Mouse (Mus musculus) heart, embryonic 16.5 days (tissue): ENCODE results near the gene Wwox. TPM values are rescaled to one million over a fixed set of nuclear protein-coding genes. Genes with fewer than 3 reads are reported as not detected.

ENCODE experiments used
- ATAC-seq: fragments of 200-750 bp; cut with Nextera tagmentation; replicated peaks from 2 replicates; pipeline ENCODE4 v1.8.0; 2017; ENCODE audit warnings: moderate number of reproducible peaks; ENCODE audit not compliant: insufficient read depth, low FRiP score; ENCODE audit errors: extremely low read depth
- H3K27ac ChIP-seq: fragments of 300-500 bp; sonication (generic); 2 replicates; pipeline ENCODE4 v1.5.1; 2014; ENCODE audit warnings: mild to moderate bottlenecking, low read length, control low read depth, moderate library complexity
- H3K27me3 ChIP-seq: fragments of 300-500 bp; sonication (generic); 2 replicates; pipeline ENCODE4 v1.6.1; 2014; ENCODE audit warnings: low read length, mixed read lengths; ENCODE audit not compliant: control insufficient read depth, insufficient read depth
- H3K36me3 ChIP-seq: fragments of 300-500 bp; sonication (generic); 2 replicates; pipeline ENCODE4 v1.6.1; 2014; ENCODE audit not compliant: control insufficient read depth, insufficient read depth
- H3K4me1 ChIP-seq: fragments of 300-500 bp; sonication (generic); 2 replicates; pipeline ENCODE4 v1.6.1; 2014; ENCODE audit warnings: low read length, mixed read lengths; ENCODE audit not compliant: control insufficient read depth, insufficient read depth
- H3K4me2 ChIP-seq: fragments of 300-500 bp; sonication (generic); 2 replicates; pipeline ENCODE4 v1.6.1; 2014; ENCODE audit warnings: low read depth, mild to moderate bottlenecking, control low read depth, low read length
- H3K4me3 ChIP-seq: fragments of 300-500 bp; sonication (generic); 2 replicates; pipeline ENCODE4 v1.5.1; 2014; ENCODE audit warnings: mild to moderate bottlenecking, control low read depth, low read length
- H3K9ac ChIP-seq: fragments of 300-500 bp; sonication (generic); 2 replicates; pipeline ENCODE4 v1.6.1; 2014; ENCODE audit warnings: low read length, control low read depth
- H3K9me3 ChIP-seq: fragments of 300-500 bp; sonication (generic); replicated peaks from 2 replicates; pipeline ENCODE4 v1.6.1; 2016; ENCODE audit warnings: low read length; ENCODE audit not compliant: control insufficient read depth
- WGBS: fragments of 180-500 bp; shearing (Covaris S2); extraction: QIAGEN DNeasy Blood & Tissue Kit; methylation state at CpG from one replicate; pipeline ENCODE4 v1.1.7; 2014; 5-methylcytosine and 5-hydroxymethylcytosine counted together
- polyA plus RNA-seq: library from polyadenylated mRNA; unstranded; fragments of >200 nt; fragmentation: Nextera tagmentation; extraction: Ambion mirVana; gene quantifications from 2 replicates; pipeline ENCODE4 v1.2.1, GENCODE M21; 2015

The Wwox gene
- polyA plus RNA-seq, 1 experiment from 2014 or later = 12.8 TPM

DNA sequence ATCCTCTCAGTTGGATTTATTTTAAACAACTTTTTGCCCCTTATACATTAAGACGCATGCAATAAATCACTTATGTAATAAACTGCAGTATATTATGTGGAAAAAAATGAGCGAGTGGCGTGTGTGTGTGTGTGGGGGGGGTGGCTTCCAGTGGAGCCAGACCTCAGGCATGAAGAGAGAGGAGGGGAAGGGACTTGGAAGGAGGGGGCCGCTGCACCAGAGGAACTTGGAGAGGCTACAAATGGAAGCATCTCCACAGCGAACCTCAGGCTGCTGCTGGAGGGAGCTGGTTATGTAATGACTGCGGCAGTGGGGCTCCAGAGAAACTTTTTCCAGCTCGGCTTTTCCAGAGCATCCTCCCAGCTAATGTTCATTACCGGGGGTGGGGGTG lies 719.3 kb downstream of the Wwox start:
- H3K36me3 ChIP-seq = no peaks in the 10 kb centered on the region
- peak overlapping the region; percentile 49 for H3K9ac ChIP-seq
- H3K4me2 ChIP-seq = peak overlapping the region; percentile 66
- peaks cover 17% of the 10 kb centered on the region for H3K4me1 ChIP-seq
- no peak; the same call in 1 of the 2 replicates for ATAC-seq
- no peaks in the 10 kb centered on the region for H3K9me3 ChIP-seq
- H3K27me3 ChIP-seq = 0 out of 2 replicates have a peak, but pooled peaks cover 2% of the 10 kb centered on the region
- H3K27ac ChIP-seq = peak overlapping the region; percentile 64
- H3K4me3 ChIP-seq = peak overlapping the region; percentile 52
- 20% methylated on average over 8 of the region's 8 CpGs for WGBS

DNA sequence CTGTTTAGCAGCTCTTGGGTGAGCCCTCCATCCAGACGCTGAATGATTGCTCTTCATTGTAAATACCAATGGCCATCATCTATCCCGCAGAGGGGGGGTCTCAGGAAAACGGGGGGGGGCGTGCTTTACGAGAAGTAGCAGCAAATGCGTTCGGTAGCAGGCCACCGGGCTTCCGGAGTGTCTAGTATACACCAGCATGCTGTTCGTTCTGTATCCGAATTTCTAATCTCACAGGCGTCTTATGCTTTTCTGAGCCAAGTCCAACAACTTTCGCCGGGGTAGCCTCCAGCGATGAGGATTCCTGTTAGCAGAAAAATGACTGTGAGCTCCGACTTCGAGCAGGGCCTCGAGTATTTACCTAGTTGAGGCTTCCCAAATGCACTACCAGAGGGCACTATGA lies 719.8 kb downstream of the Wwox start:
- Histone ChIP-seq H3K4me1 (peaks cover 13% of the 10 kb centered on the region), H3K4me2 (peak overlapping the region; percentile 66), H3K4me3 (peak overlapping the region; percentile 52), H3K27me3 (0 out of 2 replicates have a peak, but pooled peaks cover 2% of the 10 kb centered on the region), H3K36me3 (no peaks in the 10 kb centered on the region), H3K27ac (peak overlapping the region; percentile 64), H3K9ac (peak overlapping the region; percentile 49), H3K9me3 (no peaks in the 10 kb centered on the region)
- ATAC-seq = no peak
- 10% methylated on average over 18 of the region's 18 CpGs for WGBS

DNA sequence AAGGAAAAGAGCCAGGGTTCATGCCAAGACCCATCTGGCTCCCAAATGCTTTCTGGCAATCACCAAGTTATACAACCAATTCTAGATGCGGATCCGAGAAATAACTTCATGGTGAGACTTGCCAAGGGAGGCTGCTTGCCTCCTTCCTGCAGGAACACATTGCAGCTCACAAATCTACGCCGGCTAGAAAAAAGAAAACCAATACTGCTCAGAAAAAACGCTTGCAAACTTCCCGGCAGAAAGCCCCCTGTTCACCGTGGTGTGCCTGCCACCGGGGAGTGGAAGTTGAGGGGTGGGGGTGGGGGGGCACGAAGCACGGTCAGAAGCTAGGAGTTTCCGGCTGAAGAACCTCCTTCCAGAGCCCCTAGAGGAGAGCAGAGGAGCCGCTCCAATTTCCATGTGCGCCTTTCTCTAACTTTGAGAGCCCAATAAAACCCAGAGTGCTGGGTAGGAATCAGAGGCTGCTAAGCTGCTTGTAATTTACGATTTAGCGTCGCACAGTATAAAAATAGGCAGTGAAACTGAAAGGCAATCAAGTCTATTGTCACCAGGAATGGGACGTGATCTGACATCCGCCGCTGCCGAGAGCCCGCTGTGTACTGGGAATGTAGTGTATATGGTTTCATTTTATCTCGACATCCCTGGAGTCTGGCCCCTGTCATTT lies 720.4 kb downstream of the Wwox start:
- Histone ChIP-seq H3K27ac (peak overlapping the region; percentile 64), H3K9ac (peak overlapping the region; percentile 49), H3K36me3 (no peaks in the 10 kb centered on the region), H3K4me1 (peaks cover 17% of the 10 kb centered on the region), H3K4me2 (peak overlapping the region; percentile 66), H3K9me3 (no peaks in the 10 kb centered on the region), H3K4me3 (peak overlapping the region; percentile 52), H3K27me3 (0 out of 2 replicates have a peak, but pooled peaks cover 2% of the 10 kb centered on the region)
- ATAC-seq = peak; percentile 45; the same call in 1 of the 2 replicates
- 4% methylated on average over 22 of the region's 22 CpGs for WGBS

DNA sequence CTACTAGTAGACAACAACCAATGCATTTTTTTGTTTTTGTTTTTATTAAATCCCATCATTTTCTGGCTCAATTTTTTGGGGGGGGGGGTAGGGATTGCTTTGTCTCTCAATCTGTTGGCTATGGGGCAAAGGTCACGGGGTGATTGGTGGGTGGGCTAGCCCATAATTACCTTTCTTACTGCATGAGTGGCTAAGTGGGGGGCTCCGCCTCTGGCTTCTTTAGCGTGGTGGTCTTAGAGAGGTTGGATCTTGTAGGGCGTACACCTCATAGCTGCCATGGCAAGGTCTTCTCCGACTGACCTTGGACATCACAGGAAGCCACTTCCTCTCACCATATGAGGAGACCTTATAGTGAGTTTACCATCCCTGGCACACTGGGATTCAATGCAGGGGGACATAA lies 721.0 kb downstream of the Wwox start:
- Histone ChIP-seq H3K27me3 (0 out of 2 replicates have a peak, but pooled peaks cover 2% of the 10 kb centered on the region), H3K27ac (no peak overlapping the region; the same call in 1 of the 2 replicates), H3K36me3 (no peaks in the 10 kb centered on the region), H3K9ac (no peak overlapping the region), H3K4me2 (peak overlapping the region; percentile 66), H3K9me3 (no peaks in the 10 kb centered on the region), H3K4me1 (peaks cover 17% of the 10 kb centered on the region), H3K4me3 (peak overlapping the region; percentile 52)
- ATAC-seq = no peak
- 88% methylated on average over 5 of the region's 5 CpGs for WGBS

DNA sequence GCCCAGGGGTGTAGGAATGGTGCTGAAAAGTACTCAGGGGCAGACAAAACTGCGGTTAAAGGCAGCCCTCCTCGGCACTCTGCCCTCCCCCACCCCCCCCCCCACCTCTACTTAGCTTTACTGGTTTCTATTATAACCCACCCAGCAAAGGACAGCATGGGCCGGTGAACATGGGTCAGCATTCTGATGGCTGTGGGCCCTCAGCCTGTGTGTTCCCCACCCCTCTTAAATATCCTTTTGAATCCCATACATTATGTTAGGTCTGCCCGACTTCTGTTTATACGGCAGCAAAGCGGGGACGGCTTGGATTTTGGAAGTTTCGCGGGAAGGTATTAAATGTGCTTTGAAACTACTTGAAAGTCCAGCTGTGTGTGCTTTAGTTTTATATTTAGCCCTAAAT lies 722.1 kb downstream of the Wwox start:
- 83% methylated on average over 9 of the region's 9 CpGs for WGBS

DNA sequence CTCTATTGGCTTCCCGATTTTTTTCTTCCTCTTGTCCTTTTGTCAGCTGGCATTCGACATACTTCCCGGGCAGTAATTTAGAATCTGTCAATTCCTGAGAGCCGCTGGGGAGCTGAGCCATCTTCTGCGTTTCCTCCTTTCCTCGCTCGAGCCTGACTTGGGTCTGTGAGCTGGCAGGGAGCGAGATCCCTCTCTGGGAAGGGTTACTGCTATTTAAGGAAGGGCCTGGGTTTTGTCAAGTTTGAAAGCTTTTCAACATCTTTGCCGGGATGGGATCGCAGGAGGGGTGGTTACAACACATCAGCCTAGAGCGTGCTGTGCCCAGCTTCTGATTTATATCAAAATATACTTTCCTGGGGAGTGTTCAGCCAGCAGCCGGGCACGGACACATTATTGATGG lies 725.4 kb downstream of the Wwox start:
- no peaks in the 10 kb centered on the region for H3K36me3 ChIP-seq
- ATAC-seq = peak; percentile 71; the same call in 1 of the 2 replicates
- 0 out of 2 replicates have a peak, but pooled peaks cover 7% of the 10 kb centered on the region for H3K4me1 ChIP-seq
- 5% methylated on average over 13 of the region's 13 CpGs for WGBS
- no peaks in the 10 kb centered on the region for H3K27me3 ChIP-seq
- H3K4me2 ChIP-seq = peak overlapping the region; percentile 53
- H3K9ac ChIP-seq = 0 out of 2 replicates have a peak overlapping the region, but pooled peaks have one; percentile 8
- no peaks in the 10 kb centered on the region for H3K9me3 ChIP-seq
- H3K27ac ChIP-seq = no peak overlapping the region
- H3K4me3 ChIP-seq = peak overlapping the region; percentile 9

More for the DNA sequence above, 722.1 kb downstream of the Wwox start:
- peaks cover 17% of the 10 kb centered on the region for H3K4me1 ChIP-seq
- H3K9me3 ChIP-seq = no peaks in the 10 kb centered on the region
- ATAC-seq = no peak
- no peak overlapping the region for H3K4me2 ChIP-seq
- no peaks in the 10 kb centered on the region for H3K36me3 ChIP-seq
- H3K27me3 ChIP-seq = no peaks in the 10 kb centered on the region
- H3K9ac ChIP-seq = no peak overlapping the region
- no peak overlapping the region for H3K27ac ChIP-seq
- no peak overlapping the region for H3K4me3 ChIP-seq

DNA sequence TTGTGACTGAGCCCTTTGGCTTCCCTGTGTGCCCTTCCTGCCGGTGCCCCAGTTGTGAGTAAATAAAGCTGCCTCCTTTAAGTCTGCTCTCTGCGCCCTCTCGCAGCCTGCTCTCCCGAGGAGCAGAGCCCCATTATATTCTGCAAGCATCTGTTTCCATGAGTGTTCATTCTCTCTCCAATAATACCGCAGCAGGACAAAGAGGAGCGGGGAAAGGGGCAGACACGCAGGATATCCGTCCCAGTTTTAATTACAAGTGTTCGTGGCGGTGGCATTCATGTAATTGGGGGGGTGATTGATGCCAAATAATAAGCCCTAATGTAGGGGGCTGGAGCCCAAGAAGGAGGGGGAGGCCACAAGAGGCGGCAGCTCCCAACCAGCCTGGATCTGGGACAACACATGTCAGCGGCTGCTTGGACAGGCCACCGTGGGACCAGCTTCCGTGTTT lies 734.2 kb downstream of the Wwox start:
- WGBS = 76% methylated on average over 14 of the region's 14 CpGs
- ATAC-seq = no peak
- Histone ChIP-seq H3K4me3 (no peak overlapping the region), H3K36me3 (no peaks in the 10 kb centered on the region), H3K27ac (no peak overlapping the region), H3K9ac (no peak overlapping the region), H3K4me1 (no peaks in the 10 kb centered on the region), H3K4me2 (no peak overlapping the region), H3K9me3 (no peaks in the 10 kb centered on the region), H3K27me3 (no peaks in the 10 kb centered on the region)

DNA sequence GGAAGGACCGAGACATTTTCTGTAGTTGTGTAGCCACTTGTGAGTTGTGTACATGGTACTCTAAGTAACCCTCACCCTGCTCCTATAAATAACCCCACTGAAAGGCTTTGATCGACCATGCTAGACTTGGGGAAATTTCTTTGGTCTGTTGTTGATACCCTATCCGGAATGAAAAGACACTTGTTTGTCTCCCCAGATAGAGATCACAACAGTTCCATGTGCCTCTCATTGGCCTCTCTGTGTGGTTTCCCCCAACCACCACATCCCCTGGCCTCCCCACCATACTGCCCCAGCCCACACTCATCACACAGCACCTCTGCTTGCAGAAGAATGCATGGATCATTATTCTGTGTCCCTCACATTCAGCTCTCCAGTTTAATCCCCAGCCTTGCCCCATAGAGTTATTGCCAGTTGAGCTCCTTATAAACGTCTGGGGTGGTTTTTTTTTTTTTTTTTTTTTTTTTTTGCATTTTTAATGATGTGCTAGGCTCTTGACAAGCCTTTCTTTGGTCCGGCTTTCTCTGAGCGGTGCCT lies 746.0 kb downstream of the Wwox start:
- H3K27ac ChIP-seq = no peak overlapping the region
- ATAC-seq = no peak
- peaks cover 9% of the 10 kb centered on the region; the same call in 1 of the 2 replicates for H3K4me1 ChIP-seq
- H3K4me3 ChIP-seq = no peak overlapping the region
- H3K9me3 ChIP-seq = no peaks in the 10 kb centered on the region
- H3K9ac ChIP-seq = no peak overlapping the region
- H3K36me3 ChIP-seq = no peaks in the 10 kb centered on the region
- 70% methylated on average over 6 of the region's 6 CpGs for WGBS
- no peaks in the 10 kb centered on the region for H3K27me3 ChIP-seq
- H3K4me2 ChIP-seq = no peak overlapping the region

DNA sequence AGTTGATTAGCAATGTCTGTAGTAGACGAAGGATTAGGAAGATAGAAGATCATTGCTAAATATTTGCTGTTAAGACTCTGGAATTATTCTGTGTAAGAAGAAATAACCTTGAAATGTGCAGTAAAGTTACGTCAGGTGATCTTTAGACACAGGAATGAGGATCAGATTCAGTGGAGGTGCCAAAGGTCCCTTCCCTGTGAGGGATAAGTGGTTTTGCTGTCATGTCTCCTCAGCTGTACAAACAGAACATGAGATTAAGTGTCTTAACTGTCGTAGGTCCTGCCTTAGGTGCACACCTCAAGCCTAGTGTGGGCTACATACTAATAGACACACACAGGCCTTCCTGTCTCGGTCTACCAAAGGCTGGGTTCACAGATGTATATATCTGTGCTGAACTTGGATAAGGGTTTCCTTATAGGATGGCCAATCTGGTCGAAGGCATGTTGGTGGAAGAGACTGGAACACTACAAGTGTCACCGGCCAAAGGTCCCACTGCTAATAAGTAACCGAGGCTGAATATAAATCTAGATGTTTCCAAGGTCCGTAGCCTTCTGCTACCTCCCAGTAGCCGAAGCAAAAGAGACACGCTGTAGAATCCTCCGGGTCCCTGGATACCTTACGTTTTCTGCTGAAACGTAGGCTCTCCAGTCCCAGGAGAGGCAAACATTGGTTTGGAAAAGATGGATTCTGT lies 746.8 kb downstream of the Wwox start:
- H3K27me3 ChIP-seq = no peaks in the 10 kb centered on the region
- WGBS = 78% methylated on average over 13 of the region's 13 CpGs

More for the DNA sequence above, 746.8 kb downstream of the Wwox start:
- no peak for ATAC-seq
- Histone ChIP-seq H3K4me1 (peaks cover 9% of the 10 kb centered on the region; the same call in 1 of the 2 replicates), H3K36me3 (no peaks in the 10 kb centered on the region), H3K4me2 (no peak overlapping the region), H3K4me3 (no peak overlapping the region), H3K9me3 (no peaks in the 10 kb centered on the region), H3K9ac (no peak overlapping the region), H3K27ac (no peak overlapping the region)
